ENCODE assay signal across 20 mouse cellular contexts in genomic region chr1:173579079-173579478, GRCm38 (mm10). TPM values are rescaled to one million over a fixed set of nuclear protein-coding genes. Genes with fewer than 3 reads are reported as not detected.
"Had no signal": no experiment of that assay in that cellular context is flagged by ENCODE, and none has a peak within 500 bp of the region (broad histone marks: within the 10 kb centered on the region; RNA-seq: fewer than 3 reads in every experiment).

No protein-coding gene starts in this region.

- H3K36me3 ChIP-seq: neural tube, embryonic 13.5 days; neural tube, embryonic 15.5 days; stomach, embryonic 15.5 days had no signal

- H3K4me1 ChIP-seq: neural tube, embryonic 13.5 days; neural tube, embryonic 15.5 days; stomach, embryonic 15.5 days had no signal

- H3K27ac ChIP-seq: neural tube, embryonic 13.5 days; neural tube, embryonic 15.5 days; stomach, embryonic 15.5 days; stomach, postnatal 0 days had no signal

- H3K4me2 ChIP-seq: neural tube, embryonic 13.5 days; neural tube, embryonic 15.5 days; stomach, embryonic 15.5 days had no signal

- H3K27me3 ChIP-seq: neural tube, embryonic 13.5 days; neural tube, embryonic 15.5 days; stomach, embryonic 15.5 days had no signal

- DNase-seq: retina, postnatal 1 day; right cerebral cortex, adult 18-20 months; right cerebral cortex, postnatal 14 days; right cerebral cortex, postnatal 25 days; right cerebral cortex, postnatal 4 days; spleen, adult 18-20 months; thymus, adult 18-20 months; thymus, adult 2 months; thymus, postnatal 14 days; thymus, postnatal 25 days; thymus, postnatal 36 days; thymus, postnatal 4 days had no signal

- H3K9ac ChIP-seq: neural tube, embryonic 13.5 days; neural tube, embryonic 15.5 days; stomach, embryonic 15.5 days had no signal

- H3K4me3 ChIP-seq: neural tube, embryonic 13.5 days; neural tube, embryonic 15.5 days; stomach, embryonic 15.5 days had no signal

RNA-seq across cellular contexts. Expression of gene Ifi213, which starts 20.0 kb away (rescaled TPM):
- polyA plus RNA-seq: neural tube, embryonic 13.5 days; neural tube, embryonic 14.5 days; stomach, embryonic 14.5 days; stomach, embryonic 16.5 days had no signal

RNA-seq across cellular contexts. Expression of gene Ifi214, which starts 43.3 kb away (rescaled TPM):
- polyA plus RNA-seq: neural tube, embryonic 13.5 days; neural tube, embryonic 14.5 days; neural tube, embryonic 15.5 days; small intestine, adult 2 months; stomach, embryonic 14.5 days; stomach, embryonic 16.5 days; stomach, postnatal 0 days had no signal

RNA-seq across cellular contexts. Expression of gene Ifi209, which starts 51.6 kb away (rescaled TPM):
- polyA plus RNA-seq: neural tube, embryonic 14.5 days had no signal
